Mouse (Mus musculus) brain, embryonic 14.5 days (tissue): ENCODE data around the gene Rbmx2. TPM values are rescaled to one million over a fixed set of nuclear protein-coding genes. Genes with fewer than 3 reads are reported as not detected.

Source experiments
- DNase-seq: peaks from one replicate; pipeline ENCODE4 v3.0.0-alpha.2; 2011; ENCODE audit warnings: low read depth
- CTCF ChIP-seq: fragments of 200-500 bp; IDR thresholded peaks from 2 replicates; pipeline ENCODE4 v1.5.1; 2012; ENCODE audit warnings: inconsistent platforms, mild to moderate bottlenecking, moderate library complexity, borderline replicate concordance; ENCODE audit not compliant: insufficient read depth, insufficient read length; ENCODE audit errors: extremely low read depth
- POLR2A ChIP-seq: fragments of 200-500 bp; IDR thresholded peaks from 2 replicates; pipeline ENCODE4 v1.6.1; 2012; ENCODE audit warnings: mild to moderate bottlenecking, inconsistent platforms, borderline replicate concordance; ENCODE audit not compliant: poor library complexity, insufficient read depth, insufficient read length, severe bottlenecking; ENCODE audit errors: extremely low read depth
- polyA plus RNA-seq: library from polyadenylated mRNA; depleted of rRNA; stranded (reverse); fragments of >200 nt; gene quantifications from 2 replicates; pipeline ENCODE4 v1.2.3, GENCODE M21; 2012; rRNA removed

Gene Rbmx2
- polyA plus RNA-seq, result 11.6 and 11.8 TPM in 2 replicates

DNA sequence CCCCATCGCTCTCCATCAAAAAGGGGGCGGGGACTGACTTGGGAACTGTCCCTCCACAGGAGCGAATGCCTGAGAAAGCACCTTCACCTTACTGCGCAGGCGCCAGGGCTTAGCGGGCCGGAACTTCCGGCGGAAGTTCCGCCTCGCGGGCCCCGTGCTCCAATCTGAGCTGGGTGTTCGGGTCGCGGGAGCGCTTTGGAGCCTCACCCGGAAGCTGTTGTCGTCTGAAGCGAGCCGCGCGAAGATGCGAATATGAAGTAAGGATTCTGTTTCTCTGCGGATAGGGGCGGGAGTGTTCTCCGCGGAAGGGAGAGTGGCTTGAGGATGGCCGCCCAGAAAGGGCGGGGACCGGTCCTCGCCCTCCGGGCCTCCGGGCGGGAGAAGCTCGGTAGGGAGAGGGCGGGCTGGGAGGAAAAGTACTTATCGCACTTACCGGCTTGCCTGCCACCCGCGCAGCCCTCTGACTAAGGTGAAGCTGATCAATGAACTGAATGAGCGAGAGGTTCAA, at the start of gene Rbmx2:
Rbmx2 (plus strand) TSS at position 141 of the 508 bp plus-strand sequence.
- DNase-seq, result peak; percentile 97
- no peak for TF ChIP-seq CTCF
- TF ChIP-seq POLR2A, result no peak

DNA sequence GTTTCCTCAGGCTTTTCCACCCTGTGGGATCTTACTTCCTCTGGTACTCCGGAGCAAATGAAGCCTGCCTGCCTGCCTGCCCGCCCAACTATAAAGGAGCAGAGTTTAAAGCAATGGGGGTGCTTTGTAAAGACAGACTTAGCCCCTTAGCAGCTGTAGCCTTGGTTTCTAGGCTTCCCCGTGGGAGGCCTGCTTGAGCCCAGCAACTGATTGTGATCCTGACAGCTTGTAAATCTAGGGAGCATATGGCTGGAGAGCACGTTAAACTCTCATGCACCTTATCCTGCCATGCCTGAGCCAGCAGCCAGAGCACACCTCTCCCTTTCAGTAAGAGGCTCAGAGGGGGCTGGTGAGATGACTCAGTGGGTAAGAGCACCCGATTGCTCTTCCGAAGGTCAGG, 28.0 kb upstream of the Rbmx2 start:
- DNase-seq, result peak; percentile 70
- TF ChIP-seq POLR2A (no peak), CTCF (no peak)

DNA sequence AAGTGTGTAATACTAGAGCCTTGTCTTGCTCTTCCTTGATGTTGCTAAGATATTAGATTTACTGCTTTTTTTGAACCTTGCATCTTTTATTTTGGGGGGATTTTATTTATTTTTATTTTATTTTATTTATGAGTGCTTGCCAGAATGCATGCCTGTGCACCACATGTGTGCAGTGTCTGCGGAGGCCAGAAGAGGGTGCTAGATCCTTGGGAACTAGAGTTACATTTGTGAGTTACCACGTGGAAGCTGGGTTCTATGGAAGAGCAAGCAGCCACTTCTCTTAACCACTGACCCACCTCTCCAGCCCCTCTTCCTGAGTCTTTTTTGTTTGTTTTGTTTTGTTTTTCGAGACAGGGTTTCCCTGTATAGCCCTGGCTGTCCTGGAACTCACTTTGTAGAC, 25.2 kb upstream of the Rbmx2 start:
- no peak for TF ChIP-seq POLR2A
- no peak for DNase-seq

DNA sequence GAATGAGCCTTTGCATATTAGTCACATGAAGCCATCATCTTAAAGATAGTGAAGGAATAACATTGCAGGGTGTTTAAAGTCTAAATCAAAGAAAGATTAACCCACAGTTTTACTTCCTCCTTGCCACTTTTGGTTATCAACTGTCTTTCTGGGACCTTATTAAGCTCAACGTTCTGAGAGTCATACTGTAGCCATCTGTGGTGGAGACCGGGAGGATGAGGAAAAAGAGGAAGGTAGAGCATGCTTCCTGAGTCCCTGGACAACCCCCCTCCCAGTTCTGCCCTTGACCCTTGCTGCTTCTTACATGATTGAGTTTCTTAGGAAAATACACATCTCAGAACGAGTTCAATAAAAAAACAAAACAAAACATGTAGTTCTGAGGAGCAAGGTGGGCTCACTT, 23.1 kb upstream of the Rbmx2 start:
- TF ChIP-seq POLR2A, result no peak
- TF ChIP-seq CTCF, result no peak
- no peak for DNase-seq

DNA sequence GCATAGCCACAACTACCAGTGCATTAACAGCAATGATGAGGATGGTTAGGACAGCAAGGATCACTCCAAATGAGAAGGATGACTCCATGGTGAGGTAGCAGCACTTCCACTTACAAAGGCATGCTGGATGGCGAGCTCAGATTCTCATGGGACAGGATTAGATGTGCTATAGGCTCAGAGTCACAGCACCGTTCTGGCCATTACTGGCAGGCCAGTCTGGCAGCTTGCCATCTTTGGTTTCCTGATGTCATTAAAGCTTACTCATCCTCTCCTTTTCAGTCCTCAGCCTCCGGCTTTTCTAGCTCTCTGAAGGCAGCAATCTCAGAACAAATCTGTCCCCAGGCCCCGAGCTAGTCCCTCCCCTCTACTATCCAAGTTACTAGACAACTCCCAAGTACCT, 20.6 kb upstream of the Rbmx2 start, which contains the start of gene Gpr119:
Gpr119 (minus strand) TSS at position 308 of the 400 bp plus-strand sequence.
- DNase-seq, result peak; percentile 1
- no peak for TF ChIP-seq POLR2A
- TF ChIP-seq CTCF, result no peak

DNA sequence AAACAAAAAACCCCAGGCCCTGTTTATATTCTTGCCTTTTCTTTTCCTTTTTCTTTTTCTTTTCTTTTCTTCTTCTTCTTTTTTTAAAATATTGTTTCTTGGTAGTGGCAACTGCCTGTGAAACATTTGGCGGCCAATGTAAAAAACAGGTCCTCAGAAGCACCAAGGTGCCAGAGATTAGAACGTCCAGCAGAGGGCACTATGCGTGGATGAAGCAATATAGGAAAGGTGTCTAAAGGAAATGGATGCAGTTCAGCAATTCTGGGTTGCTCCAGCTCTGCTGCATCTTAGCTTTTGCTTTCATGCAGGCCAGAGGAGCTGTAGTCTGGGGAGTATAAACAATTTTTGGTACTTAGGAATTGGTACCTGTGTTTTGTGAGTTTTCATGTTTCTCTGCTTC, 11.4 kb upstream of the Rbmx2 start:
- DNase-seq, result peak; percentile 68
- TF ChIP-seq CTCF (peak; percentile 66; the same call in 1 of the 2 replicates), POLR2A (no peak)

DNA sequence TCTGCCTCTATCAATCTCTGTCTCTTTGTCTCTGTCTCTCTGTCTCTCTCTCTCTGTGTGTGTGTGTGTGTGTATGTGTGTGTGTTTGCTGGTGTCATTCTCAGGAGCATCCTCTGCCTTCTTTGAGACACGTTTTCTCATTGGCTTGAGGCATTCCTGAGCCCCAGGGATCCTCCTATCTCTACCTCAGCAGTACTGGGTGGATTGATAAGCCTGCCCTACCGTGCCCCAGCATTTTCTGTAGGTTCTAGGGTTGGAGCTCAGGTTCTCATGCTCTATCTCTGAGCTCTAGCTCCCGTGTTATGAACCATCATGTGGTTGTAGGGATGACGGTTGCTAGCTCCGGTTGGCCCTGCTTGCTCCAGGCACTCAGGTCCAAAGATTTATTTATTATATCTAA, 10.9 kb upstream of the Rbmx2 start:
- DNase-seq, result no peak
- TF ChIP-seq CTCF, result no peak
- TF ChIP-seq POLR2A, result no peak

DNA sequence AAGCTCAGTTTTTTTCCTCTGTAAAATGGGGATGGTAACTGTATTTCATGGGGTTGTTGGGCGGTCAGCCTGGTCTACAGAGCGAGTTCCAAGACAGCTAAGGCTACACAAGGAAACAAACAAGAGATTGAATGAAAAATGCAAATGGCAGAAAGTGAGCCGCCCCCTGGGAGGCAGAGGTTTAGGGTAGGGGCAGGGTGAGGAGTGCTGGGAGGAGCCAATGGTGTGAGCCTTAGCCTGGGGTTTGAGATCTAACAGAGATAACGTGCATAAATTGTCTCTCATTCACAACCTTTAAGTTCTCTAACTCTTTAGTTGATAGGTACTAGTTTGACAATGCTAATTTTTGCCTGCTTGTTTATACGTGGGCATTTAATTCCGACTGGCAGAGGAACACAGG, 344 bp upstream of the Rbmx2 start:
- DNase-seq, result no peak
- no peak for TF ChIP-seq CTCF
- no peak for TF ChIP-seq POLR2A

DNA sequence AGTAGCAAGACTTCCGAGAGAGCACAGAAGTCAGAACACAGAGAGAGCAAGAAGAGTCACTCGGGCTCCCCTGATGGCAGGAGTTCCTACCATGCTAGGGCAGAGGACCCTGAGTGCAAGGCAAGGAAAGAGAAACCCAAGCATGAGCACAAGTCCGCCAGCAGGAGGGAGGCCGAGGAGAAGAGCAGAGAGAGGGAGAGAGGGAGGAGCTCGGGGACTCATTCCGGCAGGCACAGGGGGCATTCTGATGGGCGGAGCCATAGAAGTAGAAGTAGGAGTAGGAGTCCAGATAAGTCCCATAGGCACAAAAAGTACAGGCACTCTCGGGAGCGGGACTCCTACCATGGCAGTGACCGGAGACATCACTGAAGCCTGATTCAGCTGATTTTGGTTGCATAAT, 14.9 kb downstream of the Rbmx2 start:
- no peak for TF ChIP-seq POLR2A
- TF ChIP-seq CTCF, result no peak

DNA sequence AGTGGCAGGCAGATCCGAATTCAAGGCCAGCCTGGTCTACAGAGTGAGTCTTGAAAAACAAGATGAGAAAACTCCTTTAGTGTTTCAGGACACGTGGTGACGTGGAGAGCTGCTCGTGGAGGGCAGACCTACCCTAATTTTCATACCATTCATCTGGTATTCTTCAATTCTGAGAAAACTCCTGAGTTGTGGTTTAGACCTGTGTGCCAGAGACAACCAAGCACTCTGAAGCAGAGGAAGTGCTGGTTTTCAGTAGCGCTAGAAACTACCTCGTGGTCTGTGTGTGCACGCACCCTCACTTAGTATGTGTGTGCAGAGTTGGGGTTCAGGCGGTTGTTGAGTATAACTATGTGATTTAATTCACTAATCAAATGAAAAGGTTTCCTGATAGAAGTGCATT, 18.0 kb downstream of the Rbmx2 start:
- TF ChIP-seq CTCF (no peak), POLR2A (no peak)
- no peak for DNase-seq

More for the DNA sequence above, 14.9 kb downstream of the Rbmx2 start:
- no peak for DNase-seq

DNA sequence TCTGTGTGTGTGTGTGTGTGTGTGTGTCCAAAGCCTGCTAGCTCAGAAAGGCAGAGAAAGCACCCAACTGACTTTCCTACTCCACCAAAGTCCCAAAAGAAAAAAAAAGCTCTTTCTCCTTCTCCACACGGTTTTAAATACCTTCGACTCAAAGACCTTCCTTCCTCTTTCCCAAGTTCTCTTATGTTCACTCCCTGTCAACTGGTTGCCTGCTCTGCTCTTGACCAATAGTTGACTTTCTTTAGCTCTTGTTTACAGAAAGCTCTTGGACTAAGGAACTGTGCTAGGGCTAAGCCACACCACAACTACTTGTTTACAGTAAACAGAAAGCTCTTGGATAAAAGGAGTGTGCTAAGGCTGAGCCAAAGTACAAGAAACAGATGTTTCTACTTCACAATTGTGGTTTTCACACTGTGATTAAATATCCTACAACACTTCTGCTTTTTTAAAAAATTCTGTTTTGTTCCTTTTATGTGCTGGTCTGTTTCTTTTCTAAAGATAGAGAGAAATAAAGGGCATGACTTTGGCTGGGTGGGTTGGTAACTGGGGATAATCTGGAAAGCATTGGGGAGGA, 60.0 kb downstream of the Rbmx2 start:
- TF ChIP-seq CTCF (no peak), POLR2A (no peak)

More for the DNA sequence above, 60.0 kb downstream of the Rbmx2 start:
- no peak for DNase-seq

Other genes starting within 250 kb of the Rbmx2 start
- gene Elf4, start 231.9 kb upstream of the Rbmx2 start, polyA plus RNA-seq, result 2.1 and 2.8 TPM in 2 replicates
- 29.5 and 31.6 TPM in 2 replicates for gene Aifm1, start 181.4 kb upstream of the Rbmx2 start, polyA plus RNA-seq
- 77.5 and 78.9 TPM in 2 replicates for gene Rab33a, start 175.7 kb upstream of the Rbmx2 start, polyA plus RNA-seq
- gene Zfp280c, start 100.5 kb upstream of the Rbmx2 start, polyA plus RNA-seq, result 36.0 and 45.5 TPM in 2 replicates
- 25.5 and 30.1 TPM in 2 replicates for gene Slc25a14, start 71.6 kb upstream of the Rbmx2 start, polyA plus RNA-seq
- gene Gpr119, start 20.5 kb upstream of the Rbmx2 start, polyA plus RNA-seq, result 0.03 TPM in 1 of 2 replicates, not detected in the other
- gene Gm595, start 182.7 kb downstream of the Rbmx2 start, polyA plus RNA-seq, result not detected in 2 replicates